Mouse (Mus musculus): Measurements from ENCODE around the gene Peli2. TPM values are rescaled to one million over a fixed set of nuclear protein-coding genes. Genes with fewer than 3 reads are reported as not detected.

Gene Peli2
- polyA plus RNA-seq, 1 experiment from 2014 or later = 10.7 TPM

DNA sequence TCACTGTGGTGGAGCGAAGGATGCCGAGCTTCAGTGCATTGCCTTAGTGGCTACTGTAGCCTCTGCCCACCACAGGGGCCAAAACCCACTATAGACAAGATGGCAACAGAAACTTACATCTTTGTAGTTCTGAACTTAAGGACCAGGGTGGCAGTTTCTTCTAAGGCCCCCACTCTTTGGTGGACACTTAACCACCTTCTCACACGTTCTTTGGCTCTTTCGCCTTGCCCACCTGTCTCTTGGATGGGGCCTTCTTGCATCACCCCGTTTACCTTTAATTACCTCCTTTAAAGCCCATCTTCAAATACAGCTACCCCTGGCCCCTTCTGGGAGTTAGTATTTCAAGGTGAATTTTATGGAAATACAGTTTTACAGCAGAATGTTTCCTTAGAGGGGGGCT is 8.1 kb downstream of the Peli2 start:
- no peak for ATAC-seq (ENCODE audit: low FRiP score, low read depth)
- H3K4me3 ChIP-seq = no peak overlapping the region
- H3K4me1 ChIP-seq (replicated peaks) = peaks cover 71% of the 10 kb centered on the region
- WGBS = 96% methylated on average over 5 of the region's 5 CpGs
- H3K9me3 ChIP-seq = no peaks in the 10 kb centered on the region
- no peak overlapping the region for H3K4me2 ChIP-seq
- no peaks in the 10 kb centered on the region for H3K27me3 ChIP-seq
- H3K36me3 ChIP-seq = no peaks in the 10 kb centered on the region
- no peak overlapping the region for H3K9ac ChIP-seq
- no peak overlapping the region for H3K27ac ChIP-seq (replicated peaks)

DNA sequence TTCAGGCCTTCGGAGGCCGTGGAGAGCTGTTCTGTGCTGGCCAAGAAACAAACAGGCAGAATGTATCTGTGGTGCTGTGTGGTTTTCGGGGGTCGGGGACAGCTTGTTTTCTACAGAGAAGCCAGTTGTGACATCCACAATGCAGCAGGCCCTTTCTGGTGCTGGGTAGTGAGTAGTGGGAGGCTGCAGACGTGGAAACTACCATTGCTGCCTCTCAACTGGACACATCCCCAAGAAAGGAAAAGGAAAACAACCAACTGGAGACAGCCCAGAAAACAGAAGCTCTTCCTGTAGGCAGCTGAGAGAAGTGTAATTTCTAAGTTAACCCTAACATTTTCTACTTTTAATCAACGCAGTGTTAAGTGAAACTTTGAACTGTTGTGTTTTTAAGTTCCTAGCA is 9.4 kb downstream of the Peli2 start:
- Histone ChIP-seq H3K36me3 (no peaks in the 10 kb centered on the region), H3K27ac (replicated peaks) (no peak overlapping the region), H3K4me3 (no peak overlapping the region), H3K9ac (no peak overlapping the region), H3K27me3 (no peaks in the 10 kb centered on the region), H3K9me3 (no peaks in the 10 kb centered on the region), H3K4me2 (no peak overlapping the region), H3K4me1 (replicated peaks) (peaks cover 67% of the 10 kb centered on the region)
- WGBS = 84% methylated on average over 6 of the region's 6 CpGs
- ATAC-seq (ENCODE audit: low FRiP score, low read depth) = no peak

DNA sequence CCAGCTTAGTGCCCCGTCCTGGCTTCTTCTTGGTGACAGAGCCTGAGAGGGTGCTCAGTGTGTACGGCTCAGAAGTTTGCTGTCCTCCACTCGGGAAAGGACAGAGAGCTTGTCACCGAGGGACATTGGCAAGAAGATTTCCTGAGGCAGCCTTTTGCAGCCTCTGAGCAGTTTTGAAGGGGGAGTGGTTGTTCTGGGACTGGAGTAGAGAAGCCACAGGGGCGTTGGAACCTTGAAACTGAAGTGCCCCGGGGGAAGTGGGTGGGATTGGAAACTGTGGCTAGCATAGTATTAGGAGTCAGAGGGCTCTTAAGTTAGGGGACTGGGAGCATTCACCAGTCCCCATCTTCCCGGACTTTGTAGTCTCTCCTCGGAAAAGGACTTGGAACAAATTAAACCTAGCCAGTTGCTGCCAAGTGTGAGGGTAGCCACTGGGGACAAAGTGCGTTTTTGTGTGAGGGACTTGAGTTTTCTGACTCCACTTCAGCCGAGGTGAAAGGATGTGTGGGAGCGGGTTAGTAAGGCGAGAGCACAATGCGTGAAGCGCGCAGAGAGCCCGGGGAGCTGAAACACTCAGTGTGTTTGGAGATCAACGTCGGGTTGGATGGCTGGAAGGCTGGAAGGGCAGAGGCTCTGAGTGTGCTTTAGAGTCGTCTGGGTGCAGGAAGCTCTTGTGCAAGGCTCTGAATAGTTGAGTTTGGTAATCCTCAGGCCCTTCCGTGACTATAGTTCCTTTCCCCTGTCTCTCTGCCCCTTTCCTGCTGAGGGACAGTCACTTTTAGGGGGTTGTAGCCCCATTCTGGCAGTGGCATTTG is 10.3 kb downstream of the Peli2 start:
- H3K4me1 ChIP-seq (replicated peaks) = peaks cover 72% of the 10 kb centered on the region
- H3K27me3 ChIP-seq = no peaks in the 10 kb centered on the region
- peak overlapping the region; percentile 17 for H3K27ac ChIP-seq (replicated peaks)
- H3K36me3 ChIP-seq = no peaks in the 10 kb centered on the region
- H3K4me2 ChIP-seq = 0 out of 2 replicates have a peak overlapping the region, but pooled peaks have one; percentile 2
- 47% methylated on average over 20 of the region's 20 CpGs for WGBS
- H3K9me3 ChIP-seq = no peaks in the 10 kb centered on the region
- no peak overlapping the region for H3K4me3 ChIP-seq
- ATAC-seq (ENCODE audit: low FRiP score, low read depth) = no peak
- no peak overlapping the region for H3K9ac ChIP-seq

DNA sequence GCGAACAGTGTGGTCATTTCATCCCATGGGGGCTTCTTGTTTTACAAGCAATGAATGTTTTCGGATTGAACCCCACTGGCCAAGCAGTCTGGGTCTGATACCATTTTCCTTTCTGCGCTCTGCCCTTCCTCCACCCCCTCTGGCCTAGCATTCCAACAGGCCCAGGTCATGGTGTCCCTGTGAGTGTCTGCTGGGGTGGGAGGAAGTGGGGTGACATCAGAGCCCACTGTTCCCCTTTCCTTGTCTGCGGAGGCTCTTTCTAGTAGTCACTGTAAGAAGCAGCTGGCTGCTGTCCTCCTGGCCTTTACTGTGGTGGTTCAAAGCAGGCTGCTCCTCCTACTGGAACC is 10.9 kb downstream of the Peli2 start:
- no peaks in the 10 kb centered on the region for H3K9me3 ChIP-seq
- no peak overlapping the region for H3K4me3 ChIP-seq
- 67% methylated on average over 4 of the region's 4 CpGs for WGBS
- no peak overlapping the region for H3K9ac ChIP-seq
- no peak for ATAC-seq (ENCODE audit: low FRiP score, low read depth)
- no peaks in the 10 kb centered on the region for H3K27me3 ChIP-seq
- no peaks in the 10 kb centered on the region for H3K36me3 ChIP-seq
- peaks cover 76% of the 10 kb centered on the region for H3K4me1 ChIP-seq (replicated peaks)
- H3K27ac ChIP-seq (replicated peaks) = peak overlapping the region; percentile 17
- no peak overlapping the region for H3K4me2 ChIP-seq

DNA sequence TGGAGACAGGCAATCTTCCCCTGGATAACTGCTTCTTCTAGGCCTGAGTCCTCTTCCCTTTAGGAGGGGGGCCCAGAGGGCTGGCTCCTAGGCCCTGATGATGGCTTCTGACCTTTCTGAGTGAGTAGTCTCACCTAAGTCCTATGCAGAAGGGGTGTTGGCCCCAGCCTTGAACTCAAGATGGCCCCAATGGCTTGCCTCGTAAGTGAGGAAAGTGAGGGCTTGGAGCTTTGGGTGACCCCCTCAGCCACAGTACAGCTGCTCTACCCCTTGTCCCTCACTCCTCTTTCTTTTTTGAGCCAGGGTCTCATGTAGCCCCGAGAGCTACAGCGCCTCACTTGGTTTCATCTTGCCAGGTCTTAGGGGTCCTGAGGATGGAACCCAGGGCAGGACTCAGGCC is 11.6 kb downstream of the Peli2 start:
- H3K36me3 ChIP-seq = no peaks in the 10 kb centered on the region
- H3K27ac ChIP-seq (replicated peaks) = peak overlapping the region; percentile 17; the same call in 1 of the 2 replicates
- no peaks in the 10 kb centered on the region for H3K9me3 ChIP-seq
- no peak for ATAC-seq (ENCODE audit: low FRiP score, low read depth)
- H3K4me1 ChIP-seq (replicated peaks) = peaks cover 77% of the 10 kb centered on the region
- no peak overlapping the region for H3K4me2 ChIP-seq
- 85% methylated on average over 3 of the region's 3 CpGs for WGBS
- no peaks in the 10 kb centered on the region for H3K27me3 ChIP-seq
- H3K4me3 ChIP-seq = no peak overlapping the region
- H3K9ac ChIP-seq = no peak overlapping the region

DNA sequence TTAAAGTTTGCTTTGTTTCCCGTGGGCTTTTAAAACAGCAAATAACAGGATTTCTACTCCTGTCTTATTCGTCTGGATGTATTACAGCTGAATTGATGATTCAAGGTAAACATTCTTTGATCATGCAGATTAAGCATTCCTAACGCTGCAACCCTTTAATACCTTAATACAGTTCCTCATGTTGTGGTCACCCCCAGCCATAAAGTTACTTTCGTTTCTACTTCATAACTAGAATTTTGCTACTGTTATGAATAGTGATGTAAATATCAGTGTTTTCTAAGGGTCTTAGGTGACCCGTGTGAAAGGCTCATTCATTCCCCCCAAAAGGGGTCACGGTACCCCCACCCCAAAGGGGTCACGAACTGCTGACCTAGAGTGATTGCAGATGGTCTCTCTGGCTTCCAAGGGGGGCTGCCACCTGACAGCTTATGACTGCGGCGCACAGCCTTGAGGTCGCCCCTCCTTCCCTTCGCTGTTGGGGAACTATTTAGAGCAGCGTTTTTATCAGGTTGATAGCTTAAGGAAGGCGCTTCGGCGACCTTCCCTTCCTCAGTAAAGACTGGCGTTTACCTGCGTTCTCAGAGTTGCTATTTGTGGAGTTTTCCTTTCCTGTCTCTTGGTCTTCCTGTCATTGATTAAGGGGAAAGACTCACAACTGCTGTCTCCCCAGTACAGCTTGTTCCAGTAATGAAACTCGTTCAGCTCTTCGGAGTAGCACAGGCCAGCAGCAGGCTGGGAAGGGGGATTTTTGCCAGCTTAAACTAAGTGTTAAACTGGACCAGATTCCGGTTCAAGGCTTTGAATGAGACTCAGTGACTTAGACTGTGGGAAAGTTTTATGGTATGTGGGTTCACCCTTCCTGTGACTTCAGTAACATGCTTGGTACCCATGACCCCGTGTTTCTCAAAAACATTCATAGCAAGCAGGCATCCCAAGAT is 12.5 kb downstream of the Peli2 start:
- Histone ChIP-seq H3K27ac (replicated peaks) (peak overlapping the region; percentile 22; the same call in 1 of the 2 replicates), H3K9me3 (no peaks in the 10 kb centered on the region), H3K36me3 (no peaks in the 10 kb centered on the region), H3K27me3 (no peaks in the 10 kb centered on the region), H3K9ac (no peak overlapping the region), H3K4me3 (no peak overlapping the region), H3K4me1 (replicated peaks) (peaks cover 70% of the 10 kb centered on the region), H3K4me2 (peak overlapping the region; percentile 7; the same call in 1 of the 2 replicates)
- 52% methylated on average over 21 of the region's 21 CpGs for WGBS
- no peak for ATAC-seq (ENCODE audit: low FRiP score, low read depth)

DNA sequence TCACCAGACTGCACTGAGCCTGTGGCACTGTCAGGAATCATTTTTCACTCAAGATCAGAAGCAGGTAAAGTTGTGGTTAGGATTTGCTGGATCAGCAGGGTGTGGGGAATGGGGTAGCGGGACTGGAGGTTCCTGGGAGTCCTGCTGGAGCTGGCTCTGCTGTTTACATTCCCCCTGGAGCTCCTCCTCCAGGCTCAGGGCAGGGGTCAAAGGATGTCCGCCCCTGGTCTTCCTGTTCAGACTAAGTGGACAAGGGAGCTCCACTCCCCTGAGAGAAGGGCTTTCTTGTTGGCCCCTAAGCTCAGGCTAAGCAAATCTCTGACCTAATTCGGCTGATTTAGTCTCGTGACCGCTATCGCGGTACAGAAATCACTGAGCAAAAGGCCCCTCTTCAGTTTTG is 13.7 kb downstream of the Peli2 start:
- Histone ChIP-seq H3K27ac (replicated peaks) (0 out of 2 replicates have a peak overlapping the region, but pooled peaks have one; percentile 22), H3K4me3 (no peak overlapping the region), H3K36me3 (no peaks in the 10 kb centered on the region), H3K9me3 (no peaks in the 10 kb centered on the region), H3K27me3 (no peaks in the 10 kb centered on the region), H3K4me2 (no peak overlapping the region), H3K9ac (no peak overlapping the region), H3K4me1 (replicated peaks) (peaks cover 71% of the 10 kb centered on the region)
- ATAC-seq (ENCODE audit: low FRiP score, low read depth) = no peak
- WGBS = 50% methylated on average over 7 of the region's 7 CpGs

DNA sequence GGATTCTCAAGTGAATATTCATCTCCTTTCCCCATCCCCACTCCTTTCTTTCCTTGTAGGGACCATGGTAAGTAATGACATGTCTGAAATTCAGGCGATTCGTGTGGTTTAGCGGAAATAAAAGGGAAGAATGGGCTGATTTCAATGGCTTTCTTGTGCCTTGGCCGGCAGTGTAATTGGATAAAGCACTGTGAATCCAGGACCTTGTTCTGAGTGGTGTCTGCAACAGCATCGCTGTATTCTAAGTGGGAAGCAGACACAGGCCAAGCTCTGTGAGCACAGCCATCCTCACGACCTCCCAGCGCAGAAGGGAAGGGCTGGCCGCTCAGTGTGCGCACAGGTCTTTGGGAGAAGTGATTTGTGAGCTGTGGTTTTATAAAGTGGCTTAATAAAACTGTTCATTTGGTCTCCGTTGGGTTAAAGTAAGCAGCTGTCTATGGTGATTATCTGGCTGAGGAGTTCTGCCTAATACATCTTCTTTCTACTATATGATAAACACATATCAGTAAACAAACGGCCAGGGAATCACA is 15.3 kb downstream of the Peli2 start:
- Histone ChIP-seq H3K4me3 (no peak overlapping the region), H3K9ac (no peak overlapping the region), H3K36me3 (no peaks in the 10 kb centered on the region), H3K27ac (replicated peaks) (no peak overlapping the region), H3K4me1 (replicated peaks) (peaks cover 62% of the 10 kb centered on the region), H3K4me2 (no peak overlapping the region), H3K9me3 (no peaks in the 10 kb centered on the region), H3K27me3 (no peaks in the 10 kb centered on the region)
- no peak for ATAC-seq (ENCODE audit: low FRiP score, low read depth)
- 47% methylated on average over 11 of the region's 11 CpGs for WGBS

DNA sequence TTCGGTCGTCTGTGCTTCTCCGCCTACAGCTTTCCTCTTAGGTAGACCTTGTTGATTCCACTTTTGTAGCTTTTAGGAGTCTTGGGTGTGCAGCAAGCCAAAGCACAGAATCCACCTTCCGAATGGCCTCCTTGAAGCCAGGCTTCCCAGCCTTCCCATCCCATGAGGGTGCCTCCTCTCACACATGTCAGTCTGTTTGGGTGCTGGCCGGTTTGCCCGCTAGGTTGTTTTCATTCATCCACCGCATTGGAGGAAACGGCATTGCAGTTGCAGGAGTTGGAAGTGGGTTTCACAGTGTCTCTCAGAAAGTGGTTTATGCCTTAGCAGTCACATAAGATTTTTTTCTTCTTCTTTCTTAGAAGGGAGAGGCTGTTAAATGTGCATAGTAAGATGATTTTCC is 17.1 kb downstream of the Peli2 start:
- 68% methylated on average over 8 of the region's 8 CpGs for WGBS

DNA sequence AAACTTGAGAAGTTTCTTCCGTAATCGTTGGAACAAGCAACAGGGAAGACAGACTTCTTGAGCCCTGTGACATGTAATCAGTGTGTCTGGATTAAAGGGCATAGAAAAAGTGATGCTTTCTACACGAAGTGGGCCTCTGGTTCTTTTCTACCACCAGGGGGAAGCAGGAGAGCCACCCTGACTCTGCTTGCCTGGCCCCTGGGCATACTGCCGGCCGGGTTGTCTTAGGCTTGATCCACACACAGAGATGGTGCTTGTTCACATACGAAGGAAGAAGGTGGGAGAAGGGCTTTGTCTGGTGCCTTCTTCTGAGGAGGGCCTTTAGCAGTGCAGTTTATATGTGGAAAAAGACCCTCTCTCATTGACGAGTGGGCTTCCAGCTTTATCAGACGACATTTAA is 17.5 kb downstream of the Peli2 start:
- 0 out of 2 replicates have a peak, but pooled peaks have one; percentile 35 for ATAC-seq (ENCODE audit: low FRiP score, low read depth)
- Histone ChIP-seq H3K9ac (no peak overlapping the region), H3K4me1 (replicated peaks) (peaks cover 45% of the 10 kb centered on the region), H3K36me3 (no peaks in the 10 kb centered on the region), H3K4me3 (no peak overlapping the region), H3K27ac (replicated peaks) (no peak overlapping the region), H3K4me2 (no peak overlapping the region), H3K27me3 (no peaks in the 10 kb centered on the region), H3K9me3 (no peaks in the 10 kb centered on the region)
- 51% methylated on average over 8 of the region's 8 CpGs for WGBS

More for the DNA sequence above, 17.1 kb downstream of the Peli2 start:
- Histone ChIP-seq H3K9ac (no peak overlapping the region), H3K4me2 (no peak overlapping the region), H3K27me3 (no peaks in the 10 kb centered on the region), H3K4me3 (no peak overlapping the region), H3K9me3 (no peaks in the 10 kb centered on the region), H3K27ac (replicated peaks) (no peak overlapping the region), H3K4me1 (replicated peaks) (peaks cover 46% of the 10 kb centered on the region), H3K36me3 (no peaks in the 10 kb centered on the region)
- no peak for ATAC-seq (ENCODE audit: low FRiP score, low read depth)

DNA sequence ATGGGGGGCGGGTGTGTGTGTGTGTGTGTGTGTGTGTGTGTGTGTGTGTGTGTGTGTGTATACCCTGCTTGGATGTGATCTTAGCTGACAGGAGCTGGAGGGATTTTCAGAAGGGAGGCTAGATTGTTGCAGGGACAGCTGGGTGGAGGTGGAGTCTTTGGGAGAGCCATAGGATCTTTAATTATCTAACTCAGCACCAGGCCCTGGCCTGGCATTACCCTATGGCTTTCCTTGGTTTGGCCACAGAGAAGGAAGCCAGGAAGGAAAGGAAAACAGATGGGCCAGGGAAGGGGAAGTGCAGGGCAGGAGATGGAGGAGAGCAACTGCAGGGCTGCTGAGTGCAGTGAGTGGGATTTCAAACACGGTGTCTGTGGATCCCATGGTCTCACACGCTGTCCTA is 18.8 kb downstream of the Peli2 start:
- no peaks in the 10 kb centered on the region for H3K36me3 ChIP-seq
- H3K9me3 ChIP-seq = no peaks in the 10 kb centered on the region
- no peaks in the 10 kb centered on the region for H3K27me3 ChIP-seq
- H3K9ac ChIP-seq = no peak overlapping the region
- 86% methylated on average over 3 of the region's 3 CpGs for WGBS
- H3K27ac ChIP-seq (replicated peaks) = no peak overlapping the region
- H3K4me1 ChIP-seq (replicated peaks) = peaks cover 42% of the 10 kb centered on the region
- 0 out of 2 replicates have a peak, but pooled peaks have one; percentile 23 for ATAC-seq (ENCODE audit: low FRiP score, low read depth)
- H3K4me2 ChIP-seq = no peak overlapping the region
- H3K4me3 ChIP-seq = no peak overlapping the region

DNA sequence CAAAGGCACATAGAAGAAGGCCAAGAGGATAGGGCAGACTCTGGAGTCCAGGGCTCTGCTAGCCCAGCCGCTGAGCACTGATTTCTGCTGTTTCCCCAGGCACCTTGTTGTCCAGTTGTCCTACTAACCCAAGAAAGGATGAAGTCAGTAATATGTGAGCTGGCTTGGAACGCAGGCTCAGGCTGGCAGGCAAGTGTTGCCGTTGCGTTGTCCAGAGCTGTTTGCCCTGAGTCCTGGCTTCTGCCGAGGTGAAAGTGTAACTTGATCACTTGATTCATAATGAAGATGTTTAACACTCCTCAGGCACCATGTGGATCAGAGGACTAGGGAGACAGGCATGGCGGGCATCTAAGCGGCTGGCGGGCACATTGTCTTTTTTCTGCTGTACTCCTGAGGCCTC is 21.1 kb downstream of the Peli2 start:
- Histone ChIP-seq H3K4me2 (no peak overlapping the region), H3K4me1 (replicated peaks) (peaks cover 25% of the 10 kb centered on the region), H3K9ac (no peak overlapping the region), H3K4me3 (no peak overlapping the region), H3K36me3 (no peaks in the 10 kb centered on the region), H3K27ac (replicated peaks) (no peak overlapping the region), H3K27me3 (no peaks in the 10 kb centered on the region), H3K9me3 (no peaks in the 10 kb centered on the region)
- 72% methylated on average over 8 of the region's 8 CpGs for WGBS
- no peak for ATAC-seq (ENCODE audit: low FRiP score, low read depth)

All from hindbrain, embryonic 15.5 days (tissue).